Mouse (Mus musculus) heart, adult 18-20 months (tissue): ENCODE data around the gene Fam149b. TPM values are rescaled to one million over a fixed set of nuclear protein-coding genes. Genes with fewer than 3 reads are reported as not detected.

Experiments used
- DNase-seq, 2 experiments: peaks; one replicate each; pipeline ENCODE4 v3.0.0; 2021 to 2022; ENCODE audit warnings: mixed read lengths in 1 of 2
- total RNA-seq, 2 experiments: library from RNA; stranded (reverse); gene quantifications; 2 replicates each; pipeline ENCODE4 v1.2.3; 2021

Gene Fam149b
- total RNA-seq, 2 experiments from 2014 or later: 28.7 to 33.3 TPM

DNA sequence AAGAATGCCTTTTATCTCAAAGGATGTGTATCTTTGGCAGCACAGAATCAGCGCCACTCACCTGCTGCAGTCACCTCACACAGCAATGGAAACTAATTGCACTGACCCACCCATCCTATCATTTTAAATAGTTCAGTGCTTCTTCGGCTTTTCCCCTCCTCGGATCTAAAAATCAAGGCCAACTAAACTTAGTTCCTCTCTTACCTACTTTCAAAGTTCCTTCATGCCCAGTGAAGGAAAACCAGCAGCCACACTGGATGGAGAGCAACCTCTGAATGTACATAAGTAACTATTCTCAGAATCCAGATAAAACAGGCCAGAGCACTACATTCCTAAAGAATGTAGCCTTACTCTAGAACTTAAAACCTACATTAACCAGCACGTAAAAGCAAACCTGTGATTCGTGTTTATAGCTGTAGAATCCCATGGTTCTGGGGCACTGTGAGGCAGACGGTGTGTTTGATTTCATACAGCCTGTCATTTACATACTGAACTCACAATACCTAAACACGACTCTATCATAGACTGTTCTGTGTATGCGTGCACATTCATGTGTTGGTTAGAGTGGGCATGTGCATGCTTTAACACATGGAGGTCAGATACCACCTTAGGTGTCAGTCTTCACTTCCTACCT lies 41.6 kb downstream of the Fam149b start:
- DNase-seq: no peak

- DNase-seq: no peak
Observed at GRCm38 (mm10) chr14:20392326-20392725, 44.4 kb downstream of the Fam149b start.

GRCm38 (mm10) chr14:20393205-20393913 lies 45.4 kb downstream of the Fam149b start, which contains the start of gene Mrps16:
Mrps16 (minus strand) TSS chr14:20393634.
- DNase-seq: peak; percentile 95 to 98

DNA sequence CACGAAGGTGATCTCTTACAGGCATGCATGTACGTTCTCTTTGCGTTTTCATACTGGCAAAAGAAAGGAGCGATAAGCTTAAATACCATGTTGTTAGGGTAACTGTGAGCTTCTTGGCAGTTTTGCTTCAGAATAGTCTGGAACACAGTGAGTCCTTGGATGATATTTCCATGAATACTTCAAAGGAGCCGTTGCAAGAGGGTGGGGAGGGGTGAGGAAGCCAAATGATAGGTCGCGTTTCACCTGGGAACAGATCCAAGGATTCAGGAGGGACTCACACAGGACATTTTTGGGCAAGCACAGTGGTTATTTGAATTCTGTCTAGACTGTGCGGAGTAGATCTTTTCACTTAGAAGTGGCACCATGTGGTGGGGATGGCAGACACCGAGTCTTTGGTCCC lies 49.3 kb downstream of the Fam149b start:
- DNase-seq: no peak

DNA sequence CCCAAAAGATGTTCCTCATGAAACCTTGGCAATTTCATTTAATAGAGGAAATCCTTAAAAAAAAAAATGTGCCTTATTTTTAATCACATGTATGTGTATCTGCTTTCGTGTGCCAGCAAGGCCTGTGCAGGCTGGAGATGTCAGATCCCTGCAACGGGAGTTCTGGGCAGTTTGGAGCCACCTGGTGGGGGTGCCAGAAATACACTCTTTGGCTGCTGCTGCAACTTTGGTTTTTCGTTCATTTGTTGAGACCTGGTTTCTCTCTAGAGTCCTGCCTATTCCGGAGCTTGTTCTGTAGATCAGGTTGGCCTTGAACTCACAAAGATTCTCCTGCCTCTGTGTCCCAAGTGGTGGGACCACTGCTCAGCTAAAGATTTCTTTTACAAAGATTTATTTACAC lies 50.9 kb downstream of the Fam149b start:
- DNase-seq: no peak

DNA sequence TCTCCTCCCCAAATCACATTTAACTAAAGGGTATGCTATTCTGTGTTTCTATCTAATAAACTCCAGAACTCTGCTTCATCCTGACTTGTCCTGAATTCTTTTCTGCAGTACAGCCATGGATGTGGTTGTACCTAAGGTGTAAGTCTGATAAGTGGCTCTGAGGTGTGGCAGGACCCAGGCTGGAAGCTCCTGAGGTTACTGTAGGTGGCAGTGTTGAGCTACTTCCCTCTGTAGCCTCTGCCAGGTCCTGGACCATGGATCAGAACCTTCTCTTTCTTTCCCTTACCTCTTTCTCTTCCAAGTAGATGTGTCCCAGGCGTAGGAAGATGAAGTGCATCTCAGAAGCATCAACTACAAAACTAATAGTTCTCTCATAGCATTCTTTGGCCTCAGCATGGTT lies 52.1 kb downstream of the Fam149b start:
- peak in 1 of 2 experiments; percentile 44 for DNase-seq

DNA sequence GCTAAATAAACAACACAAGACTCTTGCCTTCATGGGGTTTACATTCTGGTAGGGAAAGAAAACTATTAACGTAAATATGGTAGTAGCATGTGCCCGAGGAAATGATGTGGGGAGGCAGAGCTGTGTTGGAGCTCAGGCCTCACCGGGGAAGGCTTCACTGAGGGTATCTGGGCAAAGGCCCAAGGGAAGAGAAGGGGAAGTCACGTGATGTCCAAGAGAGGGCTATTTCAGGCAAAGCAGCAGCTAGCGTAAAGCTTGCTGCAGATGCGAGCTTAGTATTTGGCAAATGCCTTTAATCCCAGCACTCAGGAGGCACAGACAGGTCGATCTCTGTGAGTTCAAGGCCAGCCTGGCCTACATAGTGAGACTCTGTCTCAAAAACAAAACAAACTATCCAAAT lies 74.3 kb downstream of the Fam149b start:
- DNase-seq: peak; percentile 30 to 53

DNA sequence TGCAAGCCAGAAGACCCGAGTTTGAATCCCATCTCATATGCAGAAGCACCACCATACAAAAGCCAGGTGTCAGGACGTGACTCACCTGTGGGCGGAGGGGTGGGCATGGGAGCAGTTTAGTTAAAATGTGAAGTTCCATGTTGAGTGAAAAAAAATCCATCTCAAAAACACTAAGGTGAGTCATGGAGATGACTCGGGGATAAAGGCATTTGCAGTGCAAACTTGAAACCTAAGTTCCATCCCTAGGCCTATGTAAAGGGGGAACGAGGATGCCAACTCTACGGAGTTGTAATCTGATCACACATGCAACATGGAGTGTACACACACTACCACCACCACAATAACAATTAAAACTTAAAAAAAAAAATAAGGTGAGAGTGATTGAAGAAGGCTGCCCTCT lies 75.1 kb downstream of the Fam149b start:
- DNase-seq: no peak

DNA sequence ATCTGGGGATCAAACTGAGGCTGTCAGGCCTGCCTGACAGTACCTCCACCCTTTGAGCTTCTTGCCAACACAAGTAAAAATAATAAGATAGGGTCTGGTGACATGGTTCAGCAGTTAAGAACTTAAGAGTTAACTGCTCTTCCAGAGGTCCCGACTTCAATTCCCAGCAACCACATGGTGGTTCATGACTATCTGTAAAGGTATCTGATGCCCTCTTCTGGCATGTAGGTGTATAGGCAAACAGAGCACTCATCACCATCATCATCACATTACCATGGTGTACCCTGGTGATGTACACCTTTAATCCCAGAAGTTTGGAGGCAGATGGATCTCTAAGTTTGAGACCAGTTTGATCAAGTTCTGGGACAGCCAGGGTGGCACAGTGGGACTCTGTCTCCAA lies 80.6 kb downstream of the Fam149b start:
- DNase-seq: no peak

- DNase-seq: no peak
Observed at GRCm38 (mm10) chr14:20429833-20430232, 81.9 kb downstream of the Fam149b start.

- no peak for DNase-seq
Observed at GRCm38 (mm10) chr14:20431726-20432125, 83.8 kb downstream of the Fam149b start.

DNA sequence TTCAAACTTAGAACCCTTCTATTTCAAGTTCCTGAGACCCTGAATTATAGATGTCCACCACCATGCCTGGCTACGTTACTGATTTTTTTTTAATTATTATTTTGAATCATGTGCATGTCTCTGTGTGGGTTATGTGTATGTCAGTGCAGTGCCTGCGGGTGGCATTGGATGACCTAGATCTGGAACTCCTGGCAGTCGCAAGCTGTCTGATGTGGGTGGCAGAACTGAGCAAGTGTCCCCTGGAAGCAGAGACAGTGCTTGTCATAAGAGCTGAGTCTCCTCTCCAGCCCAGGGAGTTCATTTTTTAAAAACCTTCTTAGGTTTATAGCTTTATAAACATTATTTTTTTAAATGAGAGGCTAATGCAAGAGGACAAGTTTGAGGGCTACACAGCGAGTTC lies 84.5 kb downstream of the Fam149b start:
- no peak for DNase-seq

Other genes starting within 250 kb of the Fam149b start
- 1 to 10 TPM; 3.5 to 3.6 TPM for gene Saysd1, start 209.6 kb upstream of the Fam149b start, total RNA-seq
- gene Kcnk5, start 166.4 kb upstream of the Fam149b start, total RNA-seq: under 1 TPM; 0.69 to 0.95 TPM
- not detected for gene Kcnk16, start 79.0 kb upstream of the Fam149b start, total RNA-seq
- 10 to 100 TPM; 32.6 to 35.8 TPM for gene Nudt13, start 53.5 kb upstream of the Fam149b start, total RNA-seq
- gene Ecd, start within 50 bp of the Fam149b start, total RNA-seq: 10 to 100 TPM; 36.9 to 38.1 TPM
- gene Dnajc9, start 40.7 kb downstream of the Fam149b start, total RNA-seq: 10 to 100 TPM; 11.1 to 11.6 TPM
- gene Mrps16, start 45.5 kb downstream of the Fam149b start, total RNA-seq: 10 to 100 TPM; 72.8 to 84.4 TPM
- under 1 TPM in 1 of 2 experiments, not detected in 1; 0.69 TPM for gene Cfap70, start 104.1 kb downstream of the Fam149b start, total RNA-seq
- 10 to 100 TPM; 51.3 to 54.3 TPM for gene Anxa7, start 132.0 kb downstream of the Fam149b start, total RNA-seq
- gene Mss51, start 148.7 kb downstream of the Fam149b start, total RNA-seq: under 1 TPM; 0.36 to 0.42 TPM
- 10 to 100 TPM; 66.3 to 67.5 TPM for gene Ppp3cb, start 198.4 kb downstream of the Fam149b start, total RNA-seq